Mouse (Mus musculus) liver, adult 2 months (tissue): Measurements from ENCODE around the gene Morc3.

ENCODE experiments used
- CTCF ChIP-seq: fragments of 200-500 bp; IDR thresholded peaks from 2 replicates; pipeline ENCODE4 v1.5.1; 2011; ENCODE audit warnings: low read depth, low read length, control low read depth
- POLR2A ChIP-seq: fragments of 200-500 bp; IDR thresholded peaks from 2 replicates; pipeline ENCODE4 v1.6.1; 2011; ENCODE audit warnings: low read length, control low read depth; ENCODE audit not compliant: insufficient read depth; ENCODE audit errors: extremely low read depth

GRCm38 (mm10) chr16:93912808-93913207, 80.9 kb downstream of the Morc3 start:
- TF ChIP-seq CTCF = no peak
- TF ChIP-seq POLR2A = no peak
